In the genomic region with DNA sequence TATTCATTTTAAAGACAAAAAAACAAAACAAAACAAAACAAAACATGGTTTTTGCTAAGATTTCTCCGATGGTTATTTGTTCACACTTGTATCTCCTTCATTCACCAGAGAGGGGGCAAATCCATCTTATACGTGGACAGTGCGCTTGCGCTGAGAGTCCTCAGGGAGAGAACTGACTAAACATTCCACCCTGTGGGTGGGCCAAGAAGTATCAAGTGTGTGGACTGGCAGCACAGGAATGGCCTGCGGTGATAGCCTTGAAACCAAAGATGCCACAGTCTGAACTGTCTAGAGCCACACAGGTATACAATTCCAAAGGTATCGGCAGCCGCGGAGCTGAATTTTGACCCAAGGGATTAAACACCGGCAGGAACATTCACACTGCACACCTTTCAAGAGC, we compare ENCODE assay signal across 14 mouse cellular contexts.
A peak's percentile ranks its signal among the peaks of the same experiment; 100 is the strongest.
DNase-seq lines count a peak whose midpoint lies in the region; ATAC-seq and TF ChIP-seq lines count a peak whose summit lies in the region.
"Had no signal": no experiment of that assay in that cellular context is flagged by ENCODE, and none has a peak within 500 bp of the region (broad histone marks: within the 10 kb centered on the region; RNA-seq: fewer than 3 reads in every experiment).

No protein-coding gene starts in this region.

- H3K27ac ChIP-seq in embryonic facial prominence, embryonic 14.5 days (replicated peaks; ENCODE audit: low read depth, low read length), result no peak overlapping the region
- no peak overlapping the region for H3K27ac ChIP-seq in embryonic facial prominence, embryonic 10.5 days (replicated peaks)
- H3K27ac ChIP-seq in hindbrain, postnatal 0 days, result no peak overlapping the region
- H3K27ac ChIP-seq: embryonic facial prominence, embryonic 12.5 days; forebrain, embryonic 12.5 days; heart, adult 2 months; heart, embryonic 15.5 days; hindbrain, embryonic 13.5 days had no signal

- H3K9me3 ChIP-seq in embryonic facial prominence, embryonic 14.5 days (ENCODE audit: control insufficient read depth, low read length), result no peaks in the 10 kb centered on the region
- no peaks in the 10 kb centered on the region for H3K9me3 ChIP-seq in embryonic facial prominence, embryonic 10.5 days
- H3K9me3 ChIP-seq in hindbrain, postnatal 0 days (ENCODE audit: low read length), result no peaks in the 10 kb centered on the region
- H3K9me3 ChIP-seq: embryonic facial prominence, embryonic 12.5 days; forebrain, embryonic 12.5 days; heart, embryonic 15.5 days; hindbrain, embryonic 13.5 days had no signal

- TF ChIP-seq CTCF in lung, adult 2 months (IDR thresholded peaks at IDR 0.05; ENCODE audit: insufficient read depth, low read length), result no peak
- no peak; the same call in 1 of the 2 replicates for TF ChIP-seq CTCF in hindbrain, postnatal 0 days (IDR thresholded peaks at IDR 0.05; ENCODE audit: low read depth)

- no peaks in the 10 kb centered on the region for H3K36me3 ChIP-seq in embryonic facial prominence, embryonic 14.5 days (ENCODE audit: control insufficient read depth, insufficient read depth, low read length)
- H3K36me3 ChIP-seq in embryonic facial prominence, embryonic 10.5 days (replicated peaks), result no peaks in the 10 kb centered on the region
- H3K36me3 ChIP-seq in hindbrain, postnatal 0 days (ENCODE audit: insufficient read depth, low read length), result no peaks in the 10 kb centered on the region
- H3K36me3 ChIP-seq: embryonic facial prominence, embryonic 12.5 days; forebrain, embryonic 12.5 days; heart, embryonic 15.5 days; hindbrain, embryonic 13.5 days had no signal

- H3K4me3 ChIP-seq in embryonic facial prominence, embryonic 14.5 days (ENCODE audit: low read depth, low read length), result no peak overlapping the region
- no peak overlapping the region for H3K4me3 ChIP-seq in embryonic facial prominence, embryonic 10.5 days
- no peak overlapping the region for H3K4me3 ChIP-seq in lung, adult 2 months (replicated peaks; ENCODE audit: extremely low read depth, low read depth, low read length)
- H3K4me3 ChIP-seq in hindbrain, postnatal 0 days (ENCODE audit: low read length), result no peak overlapping the region
- H3K4me3 ChIP-seq: embryonic facial prominence, embryonic 12.5 days; forebrain, embryonic 12.5 days; heart, adult 2 months; heart, embryonic 15.5 days; hindbrain, embryonic 13.5 days had no signal

- no peak overlapping the region for H3K4me2 ChIP-seq in embryonic facial prominence, embryonic 14.5 days (ENCODE audit: low read depth, low read length)
- no peak overlapping the region for H3K4me2 ChIP-seq in hindbrain, postnatal 0 days (ENCODE audit: low read depth, low read length)
- H3K4me2 ChIP-seq: embryonic facial prominence, embryonic 12.5 days; forebrain, embryonic 12.5 days; heart, embryonic 11.5 days; hindbrain, embryonic 13.5 days had no signal

- ATAC-seq in embryonic facial prominence, embryonic 14.5 days (ENCODE audit: low read depth), result peak; percentile 49; the same call in 1 of the 2 replicates
- ATAC-seq in hindbrain, postnatal 0 days, result no peak

- whole genome bisulfite sequencing in embryonic facial prominence, embryonic 14.5 days, result 69% methylated on average over 9 of the region's 9 CpGs
- WGBS in embryonic facial prominence, embryonic 10.5 days, result 80% methylated on average over 9 of the region's 9 CpGs
- WGBS in lung, adult 2 months, result 72% methylated on average over 9 of the region's 9 CpGs
- WGBS in hindbrain, postnatal 0 days, result 79% methylated on average over 9 of the region's 9 CpGs

- H3K27me3 ChIP-seq in embryonic facial prominence, embryonic 14.5 days (replicated peaks; ENCODE audit: control insufficient read depth, insufficient read depth, low read length), result no peaks in the 10 kb centered on the region
- H3K27me3 ChIP-seq in embryonic facial prominence, embryonic 10.5 days (replicated peaks; ENCODE audit: low read depth, poor library complexity, severe bottlenecking), result no peaks in the 10 kb centered on the region
- no peaks in the 10 kb centered on the region for H3K27me3 ChIP-seq in hindbrain, postnatal 0 days (ENCODE audit: insufficient read depth, low read length)
- H3K27me3 ChIP-seq: embryonic facial prominence, embryonic 12.5 days; heart, embryonic 15.5 days had no signal

- H3K4me1 ChIP-seq in embryonic facial prominence, embryonic 14.5 days (ENCODE audit: control insufficient read depth, insufficient read depth, low read length), result no peaks in the 10 kb centered on the region; the same call in 1 of the 2 replicates
- H3K4me1 ChIP-seq in embryonic facial prominence, embryonic 10.5 days, result peaks cover 27% of the 10 kb centered on the region
- peaks cover 2% of the 10 kb centered on the region; the same call in 1 of the 2 replicates for H3K4me1 ChIP-seq in lung, adult 2 months (ENCODE audit: control insufficient read depth, insufficient read depth, low read length)
- peaks cover 10% of the 10 kb centered on the region; the same call in 1 of the 2 replicates for H3K4me1 ChIP-seq in hindbrain, postnatal 0 days (ENCODE audit: insufficient read depth, low read length)

- TF ChIP-seq POLR2A in lung, adult 2 months (IDR thresholded peaks at IDR 0.05; ENCODE audit: borderline replicate concordance, extremely low read depth, low read depth, low read length), result no peak

- peak; percentile 50 for DNase-seq in embryonic facial prominence, embryonic 14.5 days (ENCODE audit: low spot score)
- no peak for DNase-seq in embryonic facial prominence, embryonic 10.5 days (ENCODE audit: low spot score)
- DNase-seq in 3T3-L1 (ENCODE audit: low read depth, low spot score), result peak; percentile 10
- DNase-seq in lung, adult 2 months, result peak; percentile 13
- DNase-seq in lung, postnatal 10 days, result peak; percentile 20
- DNase-seq in testis, postnatal 10 days (ENCODE audit: low spot score), result no peak
- no peak for DNase-seq in frontal cortex, postnatal 14 days (ENCODE audit: low spot score in 2 of 2)
- DNase-seq in hindbrain, postnatal 0 days (ENCODE audit: low spot score), result no peak

- H3K9ac ChIP-seq in embryonic facial prominence, embryonic 14.5 days (ENCODE audit: low read depth, low read length), result no peak overlapping the region
- H3K9ac ChIP-seq in hindbrain, postnatal 0 days (replicated peaks; ENCODE audit: low read length), result no peak overlapping the region
- H3K9ac ChIP-seq: embryonic facial prominence, embryonic 12.5 days; forebrain, embryonic 12.5 days; heart, embryonic 15.5 days had no signal

Comparison
In these comparisons a context has a peak if more than half of its experiments do, and no peak if none do; other contexts are left out.
1. DNase-seq: peak in embryonic facial prominence, embryonic 14.5 days (single experiment), 3T3-L1 (single experiment), lung, adult 2 months (single experiment) and lung, postnatal 10 days (single experiment); none in embryonic facial prominence, embryonic 10.5 days (single experiment), testis, postnatal 10 days (single experiment), frontal cortex, postnatal 14 days (0 of 2) and hindbrain, postnatal 0 days (single experiment).